Mouse (Mus musculus): Measurements from ENCODE around the gene Tmem14c.

Gene Tmem14c

GRCm38 (mm10) chr13:41008271-41008670 is 7.8 kb upstream of the Tmem14c start:
- DNase-seq (ENCODE audit: low spot score in 2 of 2): no peak

- DNase-seq (ENCODE audit: low spot score in 2 of 2): no peak
These were observed 7.1 kb upstream of the Tmem14c start for GRCm38 (mm10) chr13:41008946-41009345.

GRCm38 (mm10) chr13:41016797-41017405 is 809 bp downstream of the Tmem14c start:
- DNase-seq (ENCODE audit: low spot score in 2 of 2): peak; percentile 44 to 52

GRCm38 (mm10) chr13:41017832-41018231 is 1.7 kb downstream of the Tmem14c start:
- no peak for DNase-seq (ENCODE audit: low spot score in 2 of 2)

GRCm38 (mm10) chr13:41018236-41018635 is 2.1 kb downstream of the Tmem14c start:
- DNase-seq (ENCODE audit: low spot score in 2 of 2): peak in 1 of 2 experiments; percentile 48

GRCm38 (mm10) chr13:41018756-41019591 is 2.9 kb downstream of the Tmem14c start:
- DNase-seq (ENCODE audit: low spot score in 2 of 2): peak; percentile 45 to 48

- DNase-seq (ENCODE audit: low spot score in 2 of 2): peak; percentile 32 to 51
These were observed 4.4 kb downstream of the Tmem14c start for GRCm38 (mm10) chr13:41020494-41020893.

- DNase-seq (ENCODE audit: low spot score in 2 of 2): no peak
These were observed 5.5 kb downstream of the Tmem14c start for GRCm38 (mm10) chr13:41021607-41022006.

GRCm38 (mm10) chr13:41022099-41022498 is 6.0 kb downstream of the Tmem14c start:
- no peak for DNase-seq (ENCODE audit: low spot score in 2 of 2)

- DNase-seq (ENCODE audit: low spot score in 2 of 2): no peak
These were observed 14.0 kb downstream of the Tmem14c start for GRCm38 (mm10) chr13:41030098-41030497.

GRCm38 (mm10) chr13:41042511-41042910 is 26.4 kb downstream of the Tmem14c start:
- no peak for DNase-seq (ENCODE audit: low spot score in 2 of 2)

GRCm38 (mm10) chr13:41045901-41046300 is 29.8 kb downstream of the Tmem14c start:
- no peak for DNase-seq (ENCODE audit: low spot score in 2 of 2)

GRCm38 (mm10) chr13:41047280-41047679 is 31.2 kb downstream of the Tmem14c start:
- DNase-seq (ENCODE audit: low spot score in 2 of 2): no peak

- DNase-seq (ENCODE audit: low spot score in 2 of 2): no peak
These were observed 35.9 kb downstream of the Tmem14c start for GRCm38 (mm10) chr13:41051965-41052364.

GRCm38 (mm10) chr13:41067618-41068017 is 51.5 kb downstream of the Tmem14c start:
- DNase-seq (ENCODE audit: low spot score in 2 of 2): no peak

- no peak for DNase-seq (ENCODE audit: low spot score in 2 of 2)
These were observed 55.5 kb downstream of the Tmem14c start for GRCm38 (mm10) chr13:41071617-41072016.

All from spleen, postnatal 10 days (tissue).